In the genomic region with DNA sequence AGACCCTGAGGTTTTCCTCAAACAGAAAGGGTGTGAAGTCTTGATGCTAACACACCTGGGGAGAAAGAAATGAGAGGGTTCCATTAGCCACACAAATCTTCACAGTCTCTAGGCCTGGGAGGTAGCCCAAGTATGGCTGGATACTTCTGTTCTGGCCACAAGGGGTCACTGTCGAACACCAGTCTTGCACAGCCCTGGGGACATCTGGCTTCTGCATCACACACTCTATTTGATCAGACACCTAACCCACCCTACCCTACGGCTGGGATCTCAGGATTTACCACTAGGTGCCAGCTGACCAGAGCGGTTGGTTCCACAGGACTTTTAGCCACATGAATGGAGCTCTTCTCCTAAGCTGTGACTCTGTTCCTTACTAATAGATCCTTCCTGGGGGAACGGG, we compare ENCODE assay signal across 13 mouse cellular contexts. TPM values are rescaled to one million over a fixed set of nuclear protein-coding genes. Genes with fewer than 3 reads are reported as not detected.
DNase-seq lines count a peak whose midpoint lies in the region; ATAC-seq and TF ChIP-seq lines count a peak whose summit lies in the region.
"Had no signal": no experiment of that assay in that cellular context is flagged by ENCODE, and none has a peak within 500 bp of the region (broad histone marks: within the 10 kb centered on the region; RNA-seq: fewer than 3 reads in every experiment).

No protein-coding gene starts in this region.

- WGBS in hindbrain, embryonic 14.5 days, result 88% methylated on average over 4 of the region's 4 CpGs

- no peaks in the 10 kb centered on the region for H3K4me1 ChIP-seq in ES-Bruce4 (ENCODE audit: control insufficient read depth, insufficient read depth, low read length)
- no peaks in the 10 kb centered on the region for H3K4me1 ChIP-seq in hindbrain, embryonic 14.5 days (replicated peaks; ENCODE audit: control insufficient read depth, insufficient read depth, low read length)
- H3K4me1 ChIP-seq: embryonic facial prominence, embryonic 12.5 days; neural tube, embryonic 12.5 days had no signal

- ATAC-seq in megakaryocyte, adult 5-6 weeks (ENCODE audit: poor library complexity, severe bottlenecking), result peak; percentile 92
- no peak for ATAC-seq in hindbrain, embryonic 14.5 days (ENCODE audit: low FRiP score)
- ATAC-seq: forebrain, embryonic 16.5 days had no signal

- no peak overlapping the region for H3K27ac ChIP-seq in layer of hippocampus, adult 2 months
- H3K27ac ChIP-seq in ES-Bruce4 (ENCODE audit: insufficient read depth, low read length), result no peak overlapping the region
- no peak overlapping the region for H3K27ac ChIP-seq in hindbrain, embryonic 14.5 days
- H3K27ac ChIP-seq: embryonic facial prominence, embryonic 12.5 days; limb, embryonic 15.5 days; neural tube, embryonic 12.5 days had no signal

- peak; percentile 41 for TF ChIP-seq CTCF in layer of hippocampus, adult 2 months (conservative IDR thresholded peaks at IDR 0.05)
- TF ChIP-seq CTCF in ES-Bruce4 (IDR thresholded peaks at IDR 0.05; ENCODE audit: low read depth, low read length), result peak; percentile 68

- no peak for DNase-seq in layer of hippocampus, adult 2 months (ENCODE audit: low spot score in 2 of 2)
- no peak for DNase-seq in layer of hippocampus, postnatal 10 days (ENCODE audit: low spot score in 2 of 2)
- peak; percentile 57 for DNase-seq in 416B (ENCODE audit: low read depth)
- no peak for DNase-seq in hindbrain, embryonic 14.5 days (ENCODE audit: low spot score)
- no peak for DNase-seq in frontal cortex, adult 2 months (ENCODE audit: extremely low spot score in 1 of 2, low spot score in 1 of 2)
- DNase-seq: cerebellum, adult 9-11 months; kidney, adult 9 months had no signal

- H3K4me3 ChIP-seq in layer of hippocampus, adult 2 months, result no peak overlapping the region
- H3K4me3 ChIP-seq in ES-Bruce4 (ENCODE audit: low read depth, low read length), result no peak overlapping the region
- no peak overlapping the region for H3K4me3 ChIP-seq in hindbrain, embryonic 14.5 days (replicated peaks; ENCODE audit: low read length)
- H3K4me3 ChIP-seq: embryonic facial prominence, embryonic 12.5 days; limb, embryonic 15.5 days; neural tube, embryonic 12.5 days had no signal

- H3K4me2 ChIP-seq in hindbrain, embryonic 14.5 days (replicated peaks), result no peak overlapping the region
- H3K4me2 ChIP-seq: embryonic facial prominence, embryonic 12.5 days; limb, embryonic 15.5 days; neural tube, embryonic 12.5 days had no signal

- no peaks in the 10 kb centered on the region for H3K9me3 ChIP-seq in ES-Bruce4 (replicated peaks; ENCODE audit: control insufficient read depth, insufficient read depth, low read length, poor library complexity, severe bottlenecking)
- H3K9me3 ChIP-seq in hindbrain, embryonic 14.5 days (ENCODE audit: control insufficient read depth, low read length), result peaks cover 7% of the 10 kb centered on the region; the same call in 1 of the 2 replicates
- H3K9me3 ChIP-seq: embryonic facial prominence, embryonic 12.5 days; limb, embryonic 15.5 days had no signal

- no peak for TF ChIP-seq EP300 in ES-Bruce4 (IDR thresholded peaks at IDR 0.05; ENCODE audit: insufficient read depth, low read depth, low read length)

- no peak for TF ChIP-seq POLR2A in ES-Bruce4 (IDR thresholded peaks at IDR 0.05; ENCODE audit: insufficient read depth, low read length)

- H3K9ac ChIP-seq in ES-Bruce4 (ENCODE audit: low read depth, poor library complexity, severe bottlenecking), result no peak overlapping the region
- H3K9ac ChIP-seq in hindbrain, embryonic 14.5 days, result no peak overlapping the region
- H3K9ac ChIP-seq: embryonic facial prominence, embryonic 12.5 days; limb, embryonic 15.5 days; neural tube, embryonic 12.5 days had no signal

- H3K36me3 ChIP-seq in ES-Bruce4 (ENCODE audit: control insufficient read depth, insufficient read depth, low read length, poor library complexity, severe bottlenecking), result no peaks in the 10 kb centered on the region
- no peaks in the 10 kb centered on the region for H3K36me3 ChIP-seq in hindbrain, embryonic 14.5 days (replicated peaks; ENCODE audit: control insufficient read depth, insufficient read depth)
- H3K36me3 ChIP-seq: embryonic facial prominence, embryonic 12.5 days; limb, embryonic 15.5 days; neural tube, embryonic 12.5 days had no signal

- H3K27me3 ChIP-seq in ES-Bruce4 (ENCODE audit: control insufficient read depth, insufficient read depth, low read length, poor library complexity, severe bottlenecking), result no peaks in the 10 kb centered on the region
- H3K27me3 ChIP-seq in hindbrain, embryonic 14.5 days (ENCODE audit: control insufficient read depth, insufficient read depth, low read length), result no peaks in the 10 kb centered on the region
- H3K27me3 ChIP-seq: embryonic facial prominence, embryonic 12.5 days; limb, embryonic 15.5 days; neural tube, embryonic 12.5 days had no signal

RNA-seq across cellular contexts. Expression of gene Hrh2, which starts 17.2 kb away (rescaled TPM):
- total RNA-seq in layer of hippocampus, adult 2 months (2021), result 1 to 10 TPM; 6.3 to 6.9 TPM
- total RNA-seq in layer of hippocampus, postnatal 10 days (2021), result 1 to 10 TPM; 4.4 to 4.7 TPM
- polyA plus RNA-seq in ES-Bruce4 (2011; ENCODE audit: insufficient read depth, insufficient read length, low read depth, missing spikeins), result not detected in 2 replicates
- 11.7 and 12.7 TPM in 2 replicates for total RNA-seq in megakaryocyte, adult 5-6 weeks (2015)
- total RNA-seq in megakaryocyte, adult 5-6 weeks (2017), result 4.9 and 6.0 TPM in 2 replicates
- 0.76 and 0.90 TPM in 2 replicates for polyA plus RNA-seq in hindbrain, embryonic 14.5 days (2014; fragmentation: Nextera tagmentation; extraction: Ambion mirVana)
- 12.9 and 14.1 TPM in 2 replicates for polyA plus RNA-seq in frontal cortex, adult 2 months (2012; rRNA removed)
- polyA plus RNA-seq: limb, embryonic 15.5 days had no signal
